14 mouse cellular contexts compared by ENCODE assay signal in genomic region chr3:108489968-108490367, GRCm38 (mm10). TPM values are rescaled to one million over a fixed set of nuclear protein-coding genes. Genes with fewer than 3 reads are reported as not detected.
A peak's percentile ranks its signal among the peaks of the same experiment; 100 is the strongest.
DNase-seq lines count a peak whose midpoint lies in the region; ATAC-seq and TF ChIP-seq lines count a peak whose summit lies in the region.
"Had no signal": no experiment of that assay in that cellular context is flagged by ENCODE, and none has a peak within 500 bp of the region (broad histone marks: within the 10 kb centered on the region; RNA-seq: fewer than 3 reads in every experiment).

No protein-coding gene starts in this region.

- WGBS in lung, embryonic 14.5 days, result 42% methylated on average over 3 of the region's 3 CpGs

- TF ChIP-seq CTCF in gastrocnemius, adult 2 months (IDR thresholded peaks at IDR 0.05), result peak; percentile 49
- peak; percentile 49 for TF ChIP-seq CTCF in lung, embryonic 14.5 days (IDR thresholded peaks at IDR 0.05; ENCODE audit: low read depth)
- peak; percentile 37; the same call in 1 of the 2 replicates for TF ChIP-seq CTCF in brain, embryonic 14.5 days (IDR thresholded peaks at IDR 0.05; ENCODE audit: borderline replicate concordance, extremely low read depth, insufficient read depth, insufficient read length)

- H3K36me3 ChIP-seq in lung, embryonic 14.5 days (ENCODE audit: insufficient read depth), result no peaks in the 10 kb centered on the region
- H3K36me3 ChIP-seq: G1E; limb, embryonic 15.5 days had no signal

- no peaks in the 10 kb centered on the region for H3K4me1 ChIP-seq in lung, embryonic 14.5 days (ENCODE audit: insufficient read depth)
- H3K4me1 ChIP-seq: limb, embryonic 15.5 days had no signal

- no peak overlapping the region for H3K9ac ChIP-seq in lung, embryonic 14.5 days
- H3K9ac ChIP-seq: limb, embryonic 15.5 days had no signal

- DNase-seq in gastrocnemius, adult 2 months, result no peak
- no peak for DNase-seq in gastrocnemius, postnatal 25 days
- peak; percentile 46 for DNase-seq in lung, embryonic 14.5 days
- DNase-seq in lung, postnatal 10 days, result no peak
- DNase-seq in CD4-positive helper T cell, adult 2 months (ENCODE audit: low read depth, low spot score), result peak; percentile 32
- no peak for DNase-seq in brain, embryonic 14.5 days (ENCODE audit: low read depth)
- no peak for DNase-seq in left cerebral cortex, postnatal 25 days (ENCODE audit: low spot score in 2 of 2)
- no peak for DNase-seq in layer of hippocampus, adult 9-11 months

- no peak for ATAC-seq in lung, embryonic 14.5 days (ENCODE audit: insufficient read depth)

- no peak overlapping the region for H3K4me3 ChIP-seq in gastrocnemius, adult 2 months
- H3K4me3 ChIP-seq in lung, embryonic 14.5 days (ENCODE audit: low read depth, low read length), result no peak overlapping the region
- H3K4me3 ChIP-seq: limb, embryonic 15.5 days; myocyte had no signal

- no peak for TF ChIP-seq POLR2A in brain, embryonic 14.5 days (IDR thresholded peaks at IDR 0.05; ENCODE audit: borderline replicate concordance, extremely low read depth, insufficient read depth, insufficient read length, poor library complexity, severe bottlenecking)

- intact Hi-C loops in gastrocnemius, adult 2 months (cut with DNase I), result no loop called here
- intact Hi-C loops in left cerebral cortex, postnatal 25 days (cut with DNase I), result no loop called here

- no peaks in the 10 kb centered on the region for H3K9me3 ChIP-seq in lung, embryonic 14.5 days (ENCODE audit: low read depth, low read length)
- H3K9me3 ChIP-seq: G1E; limb, embryonic 15.5 days had no signal

- H3K27ac ChIP-seq in gastrocnemius, adult 2 months, result no peak overlapping the region
- H3K27ac ChIP-seq in lung, embryonic 14.5 days (ENCODE audit: low read depth), result no peak overlapping the region
- H3K27ac ChIP-seq: limb, embryonic 15.5 days had no signal

- no peak overlapping the region for H3K4me2 ChIP-seq in lung, embryonic 14.5 days
- H3K4me2 ChIP-seq: heart, embryonic 11.5 days; limb, embryonic 15.5 days had no signal

- H3K27me3 ChIP-seq in lung, embryonic 14.5 days (ENCODE audit: insufficient read depth, low read length), result no peaks in the 10 kb centered on the region
- H3K27me3 ChIP-seq: limb, embryonic 15.5 days had no signal

RNA-seq across cellular contexts. Expression of gene 1700013F07Rik, which starts 44.0 kb away (rescaled TPM):
- total RNA-seq in gastrocnemius, adult 2 months (2021), result not detected
- not detected for total RNA-seq in gastrocnemius, postnatal 25 days (2021)
- polyA plus RNA-seq in lung, embryonic 14.5 days (2014; fragmentation: Nextera tagmentation; extraction: Ambion mirVana), result 0.28 and 0.68 TPM in 2 replicates
- polyA plus RNA-seq in brain, embryonic 14.5 days (2012; rRNA removed), result 2.1 and 2.4 TPM in 2 replicates
- total RNA-seq in left cerebral cortex, postnatal 25 days (2021), result 1 to 10 TPM in 1 of 2 experiments, under 1 TPM in 1; 0.92 to 1.6 TPM
- total RNA-seq: G1E; megakaryocyte, adult 5-6 weeks had no signal
- polyA plus RNA-seq: G1E; heart, embryonic 11.5 days; limb, embryonic 15.5 days; small intestine, adult 2 months had no signal

RNA-seq across cellular contexts. Expression of gene Sars, which starts 45.0 kb away (rescaled TPM):
- total RNA-seq in gastrocnemius, adult 2 months (2021), result 100 to 1,000 TPM; 116 to 135 TPM
- total RNA-seq in gastrocnemius, postnatal 25 days (2021), result 100 to 1,000 TPM; 105 to 114 TPM
- polyA plus RNA-seq in lung, embryonic 14.5 days (2014; fragmentation: Nextera tagmentation; extraction: Ambion mirVana), result 118 and 119 TPM in 2 replicates
- polyA plus RNA-seq in brain, embryonic 14.5 days (2012; rRNA removed), result 120 and 161 TPM in 2 replicates
- 100 to 1,000 TPM; 207 to 212 TPM for total RNA-seq in left cerebral cortex, postnatal 25 days (2021)

RNA-seq across cellular contexts. Expression of gene 5330417C22Rik, which starts 46.4 kb away (rescaled TPM):
- total RNA-seq in gastrocnemius, adult 2 months (2021), result not detected
- not detected for total RNA-seq in gastrocnemius, postnatal 25 days (2021)
- 9.0 and 13.3 TPM in 2 replicates for polyA plus RNA-seq in lung, embryonic 14.5 days (2014; fragmentation: Nextera tagmentation; extraction: Ambion mirVana)
- 7.2 and 9.2 TPM in 2 replicates for polyA plus RNA-seq in brain, embryonic 14.5 days (2012; rRNA removed)
- total RNA-seq in left cerebral cortex, postnatal 25 days (2021), result 10 to 100 TPM; 28.2 to 36.0 TPM
- polyA plus RNA-seq: G1E had no signal

Comparison
In these comparisons a context has a peak if more than half of its experiments do, and no peak if none do; other contexts are left out.
1. DNase-seq: peak in lung, embryonic 14.5 days (single experiment) and CD4-positive helper T cell, adult 2 months (single experiment); none in gastrocnemius, adult 2 months (single experiment), gastrocnemius, postnatal 25 days (single experiment), lung, postnatal 10 days (single experiment), brain, embryonic 14.5 days (single experiment), left cerebral cortex, postnatal 25 days (0 of 2) and layer of hippocampus, adult 9-11 months (single experiment).
2. RNA of gene 5330417C22Rik, which starts 46.4 kb away (total RNA-seq): 28.2 to 36.0 TPM in left cerebral cortex, postnatal 25 days; not detected in gastrocnemius, adult 2 months and not detected in gastrocnemius, postnatal 25 days; every median in the first group is over 10 times any median in the second.
3. Peak in every context shown above with its lines, with median percentiles within 50 percentile points of each other: CTCF ChIP-seq.